Mouse (Mus musculus) right cerebral cortex, postnatal 14 days (tissue): Measurements from ENCODE around the gene Bcas3.
"Not testable (repeated sequence)": the region's sequence is repeated elsewhere in the genome, so short reads cannot be mapped to it uniquely, and the experiment has no call there.

Experiments
- DNase-seq: peaks from one replicate; pipeline ENCODE4 v3.0.0; 2022

Bcas3 gene

GRCm38 (mm10) chr11:85716730-85717129, 363.8 kb downstream of the Bcas3 start:
- not testable (repeated sequence) for DNase-seq

GRCm38 (mm10) chr11:85719091-85719490, 366.1 kb downstream of the Bcas3 start:
- no peak for DNase-seq

GRCm38 (mm10) chr11:85719766-85720165, 366.8 kb downstream of the Bcas3 start:
- DNase-seq: no peak

GRCm38 (mm10) chr11:85720269-85720773, 367.4 kb downstream of the Bcas3 start:
- no peak for DNase-seq

- no peak for DNase-seq
Measured at GRCm38 (mm10) chr11:85721986-85722385, 369.0 kb downstream of the Bcas3 start.

- DNase-seq: no peak
Measured at GRCm38 (mm10) chr11:85724159-85724558, 371.2 kb downstream of the Bcas3 start.

- DNase-seq: no peak
Measured at GRCm38 (mm10) chr11:85729725-85730124, 376.8 kb downstream of the Bcas3 start.

- DNase-seq: no peak
Measured at GRCm38 (mm10) chr11:85732462-85733012, 379.6 kb downstream of the Bcas3 start.

- no peak for DNase-seq
Measured at GRCm38 (mm10) chr11:85733577-85733976, 380.6 kb downstream of the Bcas3 start.

- DNase-seq: no peak
Measured at GRCm38 (mm10) chr11:85734317-85735211, 381.6 kb downstream of the Bcas3 start.

GRCm38 (mm10) chr11:85737227-85737626, 384.3 kb downstream of the Bcas3 start:
- no peak for DNase-seq

- DNase-seq: no peak
Measured at GRCm38 (mm10) chr11:85737893-85738292, 384.9 kb downstream of the Bcas3 start.

- no peak for DNase-seq
Measured at GRCm38 (mm10) chr11:85738585-85738984, 385.6 kb downstream of the Bcas3 start.

- no peak for DNase-seq
Measured at GRCm38 (mm10) chr11:85739266-85739977, 386.5 kb downstream of the Bcas3 start.

- no peak for DNase-seq
Measured at GRCm38 (mm10) chr11:85746373-85746772, 393.4 kb downstream of the Bcas3 start.

GRCm38 (mm10) chr11:85748891-85749290, 395.9 kb downstream of the Bcas3 start:
- DNase-seq: no peak

GRCm38 (mm10) chr11:85751171-85751570, 398.2 kb downstream of the Bcas3 start:
- no peak for DNase-seq

GRCm38 (mm10) chr11:85754631-85755502, 401.9 kb downstream of the Bcas3 start:
- DNase-seq: peak; percentile 32

- DNase-seq: no peak
Measured at GRCm38 (mm10) chr11:85755503-85756044, 402.6 kb downstream of the Bcas3 start.

GRCm38 (mm10) chr11:85758891-85759290, 405.9 kb downstream of the Bcas3 start:
- DNase-seq: no peak

- DNase-seq: no peak
Measured at GRCm38 (mm10) chr11:85759634-85760439, 406.9 kb downstream of the Bcas3 start.
